9 mouse cellular contexts compared by ENCODE assay signal in the genomic region with DNA sequence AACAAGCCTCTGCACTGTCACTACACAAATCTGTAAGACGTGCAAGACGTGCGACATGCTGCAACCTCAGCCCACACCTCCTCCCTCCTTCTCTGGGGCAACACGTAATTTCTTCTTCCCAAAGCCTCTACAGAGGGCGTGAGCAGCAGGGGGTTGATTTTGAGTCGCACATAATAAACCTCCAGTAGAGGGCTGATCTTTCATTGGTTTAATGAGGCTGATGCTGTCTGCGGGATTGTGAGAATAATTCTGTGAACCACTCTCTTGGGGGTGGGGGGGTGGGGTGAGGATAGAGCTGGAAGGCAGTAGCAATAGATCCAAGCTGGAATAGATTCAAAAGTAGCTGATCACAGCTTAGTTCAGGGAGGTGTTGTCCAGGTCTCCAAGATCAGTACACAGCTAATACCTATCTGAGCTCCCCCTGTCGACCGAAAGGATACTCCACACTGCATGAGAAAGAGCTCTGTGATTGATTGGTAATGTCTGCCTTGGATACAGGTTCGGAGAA.
DNase-seq lines count a peak whose midpoint lies in the region; ATAC-seq lines count a peak whose summit lies in the region.
"Had no signal": no experiment of that assay in that cellular context is flagged by ENCODE, and none has a peak within 500 bp of the region (broad histone marks: within the 10 kb centered on the region; RNA-seq: fewer than 3 reads in every experiment).

No protein-coding gene starts in this region.

- H3K9ac ChIP-seq in hindbrain, embryonic 12.5 days, result no peak overlapping the region
- no peak overlapping the region for H3K9ac ChIP-seq in neural tube, embryonic 13.5 days

- peak; percentile 56 for ATAC-seq in hindbrain, embryonic 12.5 days (ENCODE audit: low FRiP score)
- ATAC-seq in neural tube, embryonic 13.5 days (ENCODE audit: low read depth), result peak; percentile 62

- peaks cover 28% of the 10 kb centered on the region for H3K4me1 ChIP-seq in hindbrain, embryonic 12.5 days
- peaks cover 38% of the 10 kb centered on the region for H3K4me1 ChIP-seq in neural tube, embryonic 13.5 days (replicated peaks)

- H3K27ac ChIP-seq in hindbrain, embryonic 12.5 days, result no peak overlapping the region
- peak overlapping the region; percentile 55 for H3K27ac ChIP-seq in neural tube, embryonic 13.5 days (replicated peaks)
- H3K27ac ChIP-seq: heart, embryonic 10.5 days had no signal

- H3K36me3 ChIP-seq in hindbrain, embryonic 12.5 days, result no peaks in the 10 kb centered on the region
- H3K36me3 ChIP-seq in neural tube, embryonic 13.5 days, result no peaks in the 10 kb centered on the region
- H3K36me3 ChIP-seq: heart, embryonic 10.5 days had no signal

- H3K27me3 ChIP-seq in hindbrain, embryonic 12.5 days, result peaks cover 2% of the 10 kb centered on the region; the same call in 1 of the 2 replicates
- no peaks in the 10 kb centered on the region for H3K27me3 ChIP-seq in neural tube, embryonic 13.5 days

- no peaks in the 10 kb centered on the region; the same call in 1 of the 2 replicates for H3K9me3 ChIP-seq in hindbrain, embryonic 12.5 days (replicated peaks)
- peaks cover 5% of the 10 kb centered on the region; the same call in 1 of the 2 replicates for H3K9me3 ChIP-seq in neural tube, embryonic 13.5 days
- H3K9me3 ChIP-seq: heart, embryonic 10.5 days had no signal

- peak; percentile 14 to 43 for DNase-seq in kidney, postnatal 4 days
- no peak for DNase-seq in kidney, postnatal 14 days
- DNase-seq in ZHBTc4 (ENCODE audit: low read depth, low spot score), result peak; percentile 96
- DNase-seq in c-Kit-positive CD71-positive TER-119-positive erythroid progenitor cells, embryonic 14.5 days (ENCODE audit: low spot score), result no peak
- no peak for DNase-seq in adrenal gland, postnatal 25 days
- no peak for DNase-seq in urinary bladder, adult 18-20 months (ENCODE audit: low spot score in 2 of 2)

- H3K4me2 ChIP-seq in hindbrain, embryonic 12.5 days (replicated peaks), result no peak overlapping the region
- H3K4me2 ChIP-seq in neural tube, embryonic 13.5 days, result peak overlapping the region; percentile 15; the same call in 1 of the 2 replicates

- 32% methylated on average over 10 of the region's 10 CpGs for WGBS in hindbrain, embryonic 12.5 days
- WGBS in neural tube, embryonic 13.5 days, result 21% methylated on average over 10 of the region's 10 CpGs

- no peak overlapping the region for H3K4me3 ChIP-seq in hindbrain, embryonic 12.5 days
- no peak overlapping the region for H3K4me3 ChIP-seq in neural tube, embryonic 13.5 days
- H3K4me3 ChIP-seq: heart, embryonic 10.5 days had no signal

Comparison
In these comparisons a context has a peak if more than half of its experiments do, and no peak if none do; other contexts are left out.
1. DNase-seq: peak in kidney, postnatal 4 days (2 of 2) and ZHBTc4 (single experiment); none in kidney, postnatal 14 days (single experiment), c-Kit-positive CD71-positive TER-119-positive erythroid progenitor cells, embryonic 14.5 days (single experiment), adrenal gland, postnatal 25 days (single experiment) and urinary bladder, adult 18-20 months (0 of 2).